Mouse (Mus musculus) stomach, postnatal 0 days (tissue): Measurements from ENCODE around the gene Acvr1b.

Experiments used
- CTCF ChIP-seq: IDR thresholded peaks from 2 replicates; pipeline ENCODE4 v1.5.1; 2016; ENCODE audit warnings: antibody characterized with exemption, low read depth, mild to moderate bottlenecking, moderate library complexity
- EP300 ChIP-seq: optimal IDR thresholded peaks from 2 replicates; pipeline ENCODE3; 2016; ENCODE audit warnings: antibody characterized with exemption

- TF ChIP-seq CTCF (no peak), EP300 (no peak)
Measured at GRCm38 (mm10) chr15:101169910-101170309, 4.0 kb upstream of the Acvr1b start.
